Mouse (Mus musculus) neural tube, postnatal 0 days (tissue): Measurements from ENCODE around the gene Dync1i2. TPM values are rescaled to one million over a fixed set of nuclear protein-coding genes. Genes with fewer than 3 reads are reported as not detected.

Experiments
- polyA plus RNA-seq: library from polyadenylated mRNA; unstranded; fragments of >200 nt; fragmentation: Nextera tagmentation; extraction: Ambion mirVana; gene quantifications from 2 replicates; pipeline ENCODE4 v1.2.1, GENCODE M21; 2015

Gene Dync1i2
- 119 and 126 TPM in 2 replicates for polyA plus RNA-seq

DNA sequence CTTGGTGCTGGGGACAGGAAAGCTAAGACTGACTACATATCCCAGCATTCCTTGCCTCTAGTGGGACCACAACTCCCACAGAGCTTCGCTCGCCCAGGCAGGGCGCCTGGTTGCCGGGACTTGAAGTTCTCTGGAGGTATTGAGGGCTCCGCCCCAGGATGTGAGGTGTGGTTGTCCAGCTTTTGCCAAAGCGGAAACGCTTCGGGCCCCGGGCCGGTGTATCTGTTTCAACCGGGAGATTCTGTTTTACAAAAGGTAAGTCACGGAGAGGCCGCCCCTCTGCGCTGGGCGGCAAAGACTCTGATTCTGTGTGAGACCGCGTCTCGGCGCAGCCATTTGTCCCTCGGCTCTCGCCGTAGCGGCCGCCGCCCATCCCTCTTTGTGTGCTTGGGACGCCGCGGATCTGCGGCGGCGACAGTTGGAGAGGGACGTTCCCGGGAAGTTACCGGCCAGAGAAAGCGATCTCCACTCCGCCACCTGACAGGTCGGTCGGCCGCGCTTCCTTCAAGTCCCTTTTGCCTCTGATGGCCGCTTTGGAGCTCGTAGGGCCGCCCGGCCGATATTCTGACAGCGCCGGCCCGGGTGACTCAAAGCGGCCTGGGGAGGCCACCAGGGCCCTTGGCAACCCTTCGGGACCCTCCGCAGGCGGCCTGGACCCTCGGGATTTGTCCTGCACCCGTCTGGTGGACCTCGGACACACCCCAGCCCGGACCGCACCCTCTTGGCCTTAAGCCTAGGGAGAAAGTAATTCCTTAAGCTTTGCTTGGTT is at the start of gene Dync1i2:
Gene Dync1i2, plus strand, starts transcription at position 116 of the 769 bp plus-strand sequence.

Other genes starting within 250 kb of the Dync1i2 start
- 21.1 and 22.0 TPM in 2 replicates for gene Dcaf17, start 156.4 kb upstream of the Dync1i2 start, polyA plus RNA-seq
- 10.3 and 12.1 TPM in 2 replicates for gene Mettl8, start 156.1 kb upstream of the Dync1i2 start, polyA plus RNA-seq
- 2.5 and 2.8 TPM in 2 replicates for gene Cybrd1, start 93.8 kb upstream of the Dync1i2 start, polyA plus RNA-seq
- 106 and 114 TPM in 2 replicates for gene Slc25a12, start 156.0 kb downstream of the Dync1i2 start, polyA plus RNA-seq
- 35.6 and 37.6 TPM in 2 replicates for gene Hat1, start 177.3 kb downstream of the Dync1i2 start, polyA plus RNA-seq
- gene Metap1d, start 241.6 kb downstream of the Dync1i2 start, polyA plus RNA-seq = 24.5 and 28.4 TPM in 2 replicates